Mouse (Mus musculus): ENCODE data around the gene Utp20.

- TF ChIP-seq CTCF (IDR thresholded peaks at IDR 0.05; ENCODE audit: control insufficient read depth, insufficient read depth, insufficient replicate concordance, low read depth, low read length) (no peak), POLR2A (IDR thresholded peaks at IDR 0.05; ENCODE audit: control insufficient read depth, low read depth, low read length) (no peak)
Measured at GRCm38 (mm10) chr10:88796939-88797338, 29.7 kb downstream of the Utp20 start.
